Mouse (Mus musculus): Measurements from ENCODE around the gene Cdkl1. TPM values are rescaled to one million over a fixed set of nuclear protein-coding genes. Genes with fewer than 3 reads are reported as not detected.
A peak's percentile ranks its signal among the peaks of the same experiment; 100 is the strongest.

Cdkl1 gene
- total RNA-seq (2022) = 1 to 10 TPM; 1.1 to 1.7 (median 1.3) TPM

GRCm38 (mm10) chr12:69790530-69791505, at the start of gene Cdkl1:
Gene Cdkl1, minus strand, starts transcription at chr12:69791267.
- peak; percentile 6 to 27 for DNase-seq (ENCODE audit: low spot score in 2 of 2)

- DNase-seq (ENCODE audit: low spot score in 2 of 2) = no peak
Measured at GRCm38 (mm10) chr12:69838376-69838775, 47.3 kb upstream of the Cdkl1 start.

- DNase-seq (ENCODE audit: low spot score in 2 of 2) = no peak
Measured at GRCm38 (mm10) chr12:69833982-69834604, 43.0 kb upstream of the Cdkl1 start.

GRCm38 (mm10) chr12:69831239-69831910, 40.3 kb upstream of the Cdkl1 start:
- DNase-seq (ENCODE audit: low spot score in 2 of 2) = no peak

- DNase-seq (ENCODE audit: low spot score in 2 of 2) = no peak
Measured at GRCm38 (mm10) chr12:69828214-69828613, 37.1 kb upstream of the Cdkl1 start.

DNA sequence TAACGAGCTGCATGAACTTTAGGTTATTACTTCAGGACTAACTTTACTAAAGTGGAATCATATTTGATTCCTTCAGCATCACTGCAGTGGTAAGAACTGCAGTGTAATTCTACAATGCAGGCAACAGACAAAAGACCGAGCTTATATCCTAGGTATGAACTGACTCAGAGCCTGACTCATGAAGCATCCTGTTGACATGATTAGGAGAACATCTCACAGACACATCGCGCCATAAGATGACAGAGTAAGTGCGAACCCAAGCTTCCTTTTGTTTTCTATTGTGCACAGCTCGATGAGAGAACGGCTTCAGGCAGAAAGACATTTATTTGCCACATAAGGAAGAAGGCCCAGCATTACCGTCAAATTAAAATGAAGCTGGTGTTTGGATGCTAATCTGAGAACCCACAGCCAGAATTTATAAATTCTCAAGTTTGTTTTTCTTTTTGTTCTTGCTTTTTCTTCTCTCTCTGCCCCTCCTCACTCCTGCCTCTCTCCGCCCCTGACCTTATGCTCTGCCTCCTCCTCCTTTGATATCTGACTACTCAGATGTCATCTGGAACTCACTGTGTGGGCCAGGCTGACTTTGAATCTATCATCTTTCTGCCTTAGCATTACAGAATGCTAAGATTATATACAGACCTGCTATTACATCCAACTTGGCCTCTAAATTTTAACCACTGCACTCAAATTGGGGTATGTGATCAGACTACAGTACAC, 34.0 kb upstream of the Cdkl1 start:
- no peak for DNase-seq (ENCODE audit: low spot score in 2 of 2)

GRCm38 (mm10) chr12:69814272-69814671, 23.2 kb upstream of the Cdkl1 start:
- peak; percentile 12 to 24 for DNase-seq (ENCODE audit: low spot score in 2 of 2)

DNA sequence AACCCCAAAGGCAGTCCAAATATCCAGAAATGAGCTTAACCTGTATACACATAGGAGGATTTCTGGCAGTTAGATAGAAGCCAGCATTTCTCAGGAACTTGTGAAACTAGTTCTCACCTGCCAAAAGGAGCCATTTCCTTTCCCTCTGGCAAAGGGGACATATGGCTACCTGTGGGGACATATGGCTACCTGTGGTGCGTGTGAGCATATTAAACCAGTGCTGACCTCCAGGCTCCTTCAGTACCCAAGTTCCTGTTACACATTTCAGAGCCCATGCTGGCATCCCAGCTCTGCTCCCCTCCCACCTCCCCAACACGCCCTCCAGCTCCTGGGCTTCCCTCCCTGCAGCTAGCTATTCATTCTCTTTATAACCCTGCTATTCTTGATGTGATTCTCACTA, 22.5 kb upstream of the Cdkl1 start:
- no peak for DNase-seq (ENCODE audit: low spot score in 2 of 2)

DNA sequence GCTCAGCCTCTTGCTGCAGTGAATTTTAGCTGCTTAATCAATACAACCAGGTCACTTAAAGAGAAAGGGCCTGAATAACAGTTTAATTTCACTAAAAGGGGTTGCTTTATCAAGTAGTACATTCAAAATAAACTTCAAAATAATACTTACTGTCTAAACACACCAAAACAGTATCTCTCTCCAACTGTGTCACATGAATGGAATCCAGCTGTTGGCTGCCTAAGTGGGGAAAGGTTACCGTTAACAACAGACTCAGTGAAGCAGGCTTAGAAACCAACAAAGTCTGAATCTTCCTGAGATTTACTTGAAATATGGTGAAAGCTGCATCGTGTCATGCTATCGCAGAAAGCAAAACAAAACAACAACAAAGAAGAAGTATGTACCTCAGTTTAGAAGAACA, 21.9 kb upstream of the Cdkl1 start:
- DNase-seq (ENCODE audit: low spot score in 2 of 2) = no peak

- no peak for DNase-seq (ENCODE audit: low spot score in 2 of 2)
Measured at GRCm38 (mm10) chr12:69811976-69812375, 20.9 kb upstream of the Cdkl1 start.

- DNase-seq (ENCODE audit: low spot score in 2 of 2) = no peak
Measured at GRCm38 (mm10) chr12:69809439-69809838, 18.4 kb upstream of the Cdkl1 start.

DNA sequence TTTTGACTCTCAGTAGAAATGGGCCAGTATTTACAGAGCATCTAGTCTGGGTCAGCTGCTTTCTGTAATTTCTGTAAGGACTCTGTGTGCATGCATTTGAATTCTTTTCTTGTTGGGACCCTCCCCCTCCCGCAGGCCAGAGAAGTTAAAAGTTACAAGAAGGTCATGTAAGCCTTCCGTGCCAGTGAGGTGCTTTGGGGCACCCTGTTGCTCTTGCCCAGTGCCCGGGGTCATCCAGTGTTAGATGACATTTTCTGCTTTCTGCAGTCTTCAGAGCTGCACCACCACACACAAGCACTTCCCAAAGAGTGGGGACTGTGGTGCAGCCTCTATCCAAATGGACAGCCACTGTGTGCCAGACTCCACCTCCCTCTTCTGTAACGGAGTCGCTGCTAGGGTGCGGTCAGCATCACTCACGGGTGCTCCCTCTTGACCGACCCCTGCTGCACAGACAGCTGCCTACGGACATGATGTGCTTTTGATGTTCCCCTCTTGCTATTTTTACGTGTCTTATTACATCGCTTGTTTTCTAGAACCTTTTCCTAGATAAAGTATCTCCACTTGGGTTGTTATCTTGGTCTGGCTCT, 16.4 kb upstream of the Cdkl1 start:
- no peak for DNase-seq (ENCODE audit: low spot score in 2 of 2)

DNA sequence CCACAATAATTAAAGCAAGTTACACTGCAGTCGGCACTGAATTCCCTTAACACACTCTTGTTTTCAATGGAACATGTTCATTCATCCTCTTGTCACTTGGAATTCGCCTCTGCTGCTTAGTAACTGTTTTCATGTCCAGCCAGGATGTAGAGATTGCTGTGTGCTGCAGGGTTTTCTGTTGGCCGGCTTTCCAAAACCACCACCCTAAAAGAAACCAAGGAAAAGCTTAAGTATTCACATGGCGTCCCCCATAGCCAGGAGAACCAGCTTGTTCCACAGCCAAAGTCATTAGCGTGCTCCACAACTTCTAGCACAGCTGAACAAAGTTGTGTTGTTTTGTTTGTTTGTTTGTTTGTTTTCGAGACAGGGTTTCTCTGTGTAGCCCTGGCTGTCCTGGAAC, 14.1 kb upstream of the Cdkl1 start:
- no peak for DNase-seq (ENCODE audit: low spot score in 2 of 2)

- no peak for DNase-seq (ENCODE audit: low spot score in 2 of 2)
Measured at GRCm38 (mm10) chr12:69804393-69805070, 13.5 kb upstream of the Cdkl1 start.

DNA sequence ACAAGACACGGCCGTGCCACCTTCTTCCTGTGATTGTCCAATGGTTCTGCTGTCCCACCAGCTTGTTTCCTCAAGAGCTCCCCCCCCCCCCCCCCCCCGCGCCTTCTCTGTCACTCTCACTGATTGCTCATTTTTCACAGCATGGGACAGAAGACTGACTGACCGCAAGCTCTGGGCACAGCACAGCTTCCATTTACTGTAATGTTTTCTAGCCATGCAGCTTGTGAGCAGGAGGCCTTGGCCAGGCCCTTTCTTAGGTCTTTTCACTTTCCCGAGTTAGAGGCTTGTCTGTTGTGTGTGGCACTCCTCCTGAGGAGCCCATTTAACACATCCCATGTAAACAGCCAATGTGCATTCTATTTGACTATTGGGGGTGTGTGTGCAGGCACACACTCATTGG, 12.1 kb upstream of the Cdkl1 start:
- no peak for DNase-seq (ENCODE audit: low spot score in 2 of 2)

DNA sequence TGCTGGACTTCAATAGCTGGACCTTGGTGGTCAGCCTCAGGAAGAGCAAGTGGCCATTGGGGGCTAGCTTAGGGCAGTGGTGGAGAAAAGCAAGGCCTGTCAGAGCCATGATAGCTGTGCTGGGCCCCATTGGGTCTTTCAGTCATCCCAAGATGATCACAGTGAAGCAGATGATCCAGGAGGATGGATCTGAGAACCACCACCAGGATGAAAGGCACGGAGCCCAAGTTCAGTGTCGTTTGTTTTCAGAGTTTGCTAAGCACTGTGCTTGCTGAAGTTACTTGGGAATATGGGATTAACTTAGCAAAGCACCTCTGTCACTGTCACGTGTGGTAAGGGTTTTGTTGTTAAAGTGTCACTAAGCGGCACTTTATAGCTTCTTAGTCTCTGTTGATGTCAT, 9.5 kb upstream of the Cdkl1 start:
- DNase-seq (ENCODE audit: low spot score in 2 of 2) = no peak

- no peak for DNase-seq (ENCODE audit: low spot score in 2 of 2)
Measured at GRCm38 (mm10) chr12:69796311-69796710, 5.2 kb upstream of the Cdkl1 start.

DNA sequence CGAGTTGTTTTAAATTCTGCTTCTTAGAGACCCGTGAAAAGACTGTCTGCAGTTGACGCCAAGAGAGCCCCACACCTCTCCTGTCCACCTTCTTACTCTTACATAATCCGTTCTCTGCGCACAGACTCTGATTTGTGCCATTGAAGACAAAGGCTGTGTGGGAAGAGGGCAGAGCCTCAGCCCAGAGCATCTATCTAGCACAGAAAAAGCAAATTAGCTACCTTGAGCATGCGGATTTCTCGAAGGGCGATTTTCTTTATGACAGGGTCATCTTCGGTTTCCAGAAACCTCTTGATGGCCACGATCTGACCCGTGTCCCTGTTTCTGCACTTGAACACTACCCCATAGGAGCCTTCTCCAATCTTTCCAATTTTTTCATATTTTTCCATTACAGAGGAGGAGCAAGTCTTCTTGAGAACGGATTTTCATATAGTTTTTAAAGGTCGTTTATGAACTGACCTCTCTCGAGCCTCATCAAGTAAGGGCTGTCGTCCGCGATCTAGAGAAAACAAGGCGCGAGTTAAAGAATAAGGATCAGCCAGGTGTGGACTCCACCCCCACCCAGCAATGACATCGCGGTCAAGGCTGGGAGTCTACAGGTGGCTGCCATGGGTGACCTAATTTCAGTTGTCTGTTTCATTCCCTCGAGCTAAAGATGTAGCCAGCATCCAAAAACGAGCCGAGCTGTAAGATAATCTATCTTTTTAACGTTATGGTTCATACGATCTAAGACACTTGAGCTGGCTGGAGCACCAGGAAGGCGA, 1.1 kb downstream of the Cdkl1 start:
- DNase-seq (ENCODE audit: low spot score in 2 of 2) = no peak

- DNase-seq (ENCODE audit: low spot score in 2 of 2) = no peak
Measured at GRCm38 (mm10) chr12:69788380-69788779, 2.7 kb downstream of the Cdkl1 start.

DNA sequence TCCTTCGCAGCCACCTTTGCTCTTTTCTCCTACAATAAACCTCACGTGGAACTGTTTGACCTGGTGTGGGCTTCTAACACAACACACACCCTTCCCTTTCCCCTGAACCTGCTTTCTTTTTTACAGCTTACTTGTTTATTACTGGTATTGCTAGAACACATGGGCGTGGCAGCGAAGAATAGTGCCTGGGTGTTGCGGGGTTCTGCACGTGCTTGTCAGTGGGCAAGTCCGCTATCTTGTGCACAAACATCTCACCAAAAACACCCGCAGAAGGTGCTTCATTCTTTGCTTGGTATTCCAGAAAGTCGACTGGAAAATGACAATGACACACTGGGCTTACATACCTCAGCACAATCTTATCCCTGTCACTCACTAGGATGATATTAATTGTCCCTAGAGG, 5.6 kb downstream of the Cdkl1 start:
- no peak for DNase-seq (ENCODE audit: low spot score in 2 of 2)

Data from gastrocnemius, adult 8-10 months (tissue).